Mouse (Mus musculus) erythroblast, embryonic 14.5 days (primary cell): ENCODE measurements around the gene Pex7. TPM values are rescaled to one million over a fixed set of nuclear protein-coding genes. Genes with fewer than 3 reads are reported as not detected.

Source experiments
- H3K27me3 ChIP-seq: 2 replicates; pipeline ENCODE4 v1.6.1; 2012; ENCODE audit warnings: inconsistent platforms; ENCODE audit not compliant: control insufficient read depth
- H3K36me3 ChIP-seq: 2 replicates; pipeline ENCODE4 v1.6.1; 2012; ENCODE audit warnings: mild to moderate bottlenecking, inconsistent platforms; ENCODE audit not compliant: control insufficient read depth
- H3K4me1 ChIP-seq: 2 replicates; pipeline ENCODE4 v1.6.1; 2012; ENCODE audit warnings: inconsistent platforms; ENCODE audit not compliant: control insufficient read depth
- H3K4me3 ChIP-seq: replicated peaks from 2 replicates; pipeline ENCODE3; 2012; ENCODE audit warnings: moderate library complexity, mild to moderate bottlenecking, inconsistent platforms
- H3K9me3 ChIP-seq: 2 replicates; pipeline ENCODE4 v1.6.1; 2012; ENCODE audit warnings: low read length, inconsistent platforms, mixed read lengths; ENCODE audit not compliant: control insufficient read depth
- GATA1 ChIP-seq: IDR thresholded peaks from 2 replicates; pipeline ENCODE4 v1.6.1; 2012; ENCODE audit warnings: low read length, inconsistent platforms, mixed read lengths
- TAL1 ChIP-seq: IDR thresholded peaks from 3 replicates; pipeline ENCODE4 v1.6.1; 2012; ENCODE audit warnings: low read length, inconsistent platforms, mixed read lengths
- polyA plus RNA-seq: library from polyadenylated mRNA; stranded (reverse); fragments of >175 nt; gene quantifications from 2 replicates; pipeline ENCODE4 v1.2.3, GENCODE M21; 2012

Pex7 gene
- polyA plus RNA-seq, 1 experiment = 0.18 TPM

- H3K27me3 ChIP-seq = no peaks in the 10 kb centered on the region
- no peaks in the 10 kb centered on the region for H3K36me3 ChIP-seq
- H3K9me3 ChIP-seq = no peaks in the 10 kb centered on the region
- TF ChIP-seq TAL1 (no peak), GATA1 (no peak)
- H3K4me1 ChIP-seq = no peaks in the 10 kb centered on the region
- no peak overlapping the region for H3K4me3 ChIP-seq
These were observed 16.8 kb upstream of the Pex7 start for GRCm38 (mm10) chr10:19924256-19924655.

DNA sequence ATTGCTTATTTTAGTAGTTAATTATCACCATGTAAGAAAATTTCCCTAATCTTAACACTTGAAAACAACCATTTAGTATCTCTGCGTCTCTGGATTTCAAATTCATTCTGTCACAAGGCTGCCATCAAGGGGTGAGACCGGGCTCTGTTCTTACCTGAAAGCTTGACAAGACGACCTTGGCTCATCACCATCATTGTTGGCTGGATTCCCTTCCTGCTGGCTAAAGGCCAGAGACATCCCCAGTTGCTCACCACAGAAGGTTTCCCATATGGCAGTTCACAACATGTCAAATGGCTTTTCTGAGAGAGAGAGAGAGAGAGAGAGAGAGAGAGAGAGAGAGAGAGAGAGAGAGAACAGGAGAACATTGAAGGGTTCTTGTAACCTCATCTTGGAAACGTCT, 14.9 kb upstream of the Pex7 start:
- TF ChIP-seq GATA1 = no peak
- TF ChIP-seq TAL1 = no peak
- H3K27me3 ChIP-seq = no peaks in the 10 kb centered on the region
- no peak overlapping the region for H3K4me3 ChIP-seq
- H3K9me3 ChIP-seq = no peaks in the 10 kb centered on the region
- no peaks in the 10 kb centered on the region for H3K4me1 ChIP-seq
- no peaks in the 10 kb centered on the region for H3K36me3 ChIP-seq

- H3K36me3 ChIP-seq = no peaks in the 10 kb centered on the region
- no peak overlapping the region for H3K4me3 ChIP-seq
- TF ChIP-seq TAL1 = no peak
- 0 out of 2 replicates have a peak, but pooled peaks have one; percentile 7 for TF ChIP-seq GATA1
- no peaks in the 10 kb centered on the region for H3K27me3 ChIP-seq
- no peaks in the 10 kb centered on the region for H3K4me1 ChIP-seq
- H3K9me3 ChIP-seq = no peaks in the 10 kb centered on the region
These were observed 7.8 kb upstream of the Pex7 start for GRCm38 (mm10) chr10:19915301-19915700.

DNA sequence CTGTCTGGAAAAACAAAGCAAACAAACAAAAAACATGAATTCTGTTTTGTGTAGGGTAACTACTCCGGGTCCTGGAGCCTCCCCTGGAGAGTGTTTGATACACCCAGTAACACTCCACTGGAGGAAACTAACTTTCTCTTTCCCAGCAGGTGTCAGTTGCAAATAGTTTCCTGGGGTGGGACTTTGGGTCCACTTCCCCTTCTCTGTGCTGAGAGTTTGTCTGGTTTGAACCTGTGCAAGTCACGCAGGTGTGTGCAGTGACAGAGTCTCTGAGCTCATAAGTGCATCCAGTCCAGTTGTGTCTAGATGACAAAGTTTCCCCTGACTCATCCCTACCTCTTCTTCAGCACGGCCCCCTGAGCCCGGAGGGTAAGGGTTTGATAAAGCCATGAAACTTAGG, 6.3 kb upstream of the Pex7 start:
- Histone ChIP-seq H3K9me3 (no peaks in the 10 kb centered on the region), H3K27me3 (no peaks in the 10 kb centered on the region), H3K4me3 (no peak overlapping the region), H3K4me1 (no peaks in the 10 kb centered on the region), H3K36me3 (no peaks in the 10 kb centered on the region)
- TF ChIP-seq GATA1 = no peak
- TF ChIP-seq TAL1 = no peak

DNA sequence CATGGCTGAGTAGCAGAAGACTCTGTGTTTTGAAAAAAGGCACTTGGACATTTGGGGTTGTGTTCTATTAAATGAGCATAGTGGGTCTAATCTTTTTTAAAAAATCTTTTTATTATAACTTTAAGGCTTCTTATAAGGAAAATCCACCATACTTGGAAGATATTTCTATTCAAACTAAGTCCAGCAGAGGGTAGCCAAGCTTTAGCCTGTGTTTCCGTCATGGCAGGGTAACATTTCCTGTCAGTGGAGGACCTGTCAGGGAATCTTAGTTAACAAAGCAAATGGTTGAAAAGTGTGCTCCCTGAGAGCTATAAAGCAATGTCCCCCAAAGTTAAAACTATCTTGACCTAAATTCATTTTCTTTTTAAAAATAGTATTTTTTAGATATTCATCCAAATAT, 4.1 kb upstream of the Pex7 start:
- H3K27me3 ChIP-seq = no peaks in the 10 kb centered on the region
- H3K4me1 ChIP-seq = peaks cover 5% of the 10 kb centered on the region
- H3K4me3 ChIP-seq = no peak overlapping the region
- no peaks in the 10 kb centered on the region for H3K36me3 ChIP-seq
- TF ChIP-seq TAL1 (no peak), GATA1 (no peak)
- H3K9me3 ChIP-seq = no peaks in the 10 kb centered on the region

DNA sequence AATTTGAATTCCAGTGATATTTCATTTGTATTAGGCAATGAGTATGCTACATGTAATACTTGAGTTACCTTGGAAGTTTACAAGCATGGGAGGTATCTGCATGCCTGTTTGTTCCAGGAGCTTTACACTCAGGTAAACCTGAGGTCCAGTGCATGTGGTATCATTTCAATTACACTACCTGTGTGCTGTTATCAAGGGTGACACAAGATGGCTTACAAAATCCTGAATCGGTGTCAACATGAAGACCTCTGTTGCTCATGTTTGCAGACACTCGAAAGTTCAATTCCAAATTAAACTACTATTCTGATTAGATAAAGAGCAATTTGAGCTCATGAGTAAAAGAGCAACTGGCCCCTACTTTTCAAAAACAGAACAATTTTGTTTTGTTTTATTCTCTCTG, 3.0 kb upstream of the Pex7 start:
- H3K36me3 ChIP-seq = no peaks in the 10 kb centered on the region
- no peak for TF ChIP-seq GATA1
- TF ChIP-seq TAL1 = no peak
- no peaks in the 10 kb centered on the region for H3K27me3 ChIP-seq
- peaks cover 7% of the 10 kb centered on the region for H3K4me1 ChIP-seq
- H3K9me3 ChIP-seq = no peaks in the 10 kb centered on the region
- H3K4me3 ChIP-seq = no peak overlapping the region

GRCm38 (mm10) chr10:19908076-19908475, 587 bp upstream of the Pex7 start:
- no peak for TF ChIP-seq TAL1
- no peak for TF ChIP-seq GATA1
- H3K4me3 ChIP-seq = peak overlapping the region; percentile 84
- H3K27me3 ChIP-seq = no peaks in the 10 kb centered on the region
- H3K9me3 ChIP-seq = no peaks in the 10 kb centered on the region
- peaks cover 7% of the 10 kb centered on the region for H3K4me1 ChIP-seq
- H3K36me3 ChIP-seq = peaks cover 5% of the 10 kb centered on the region

GRCm38 (mm10) chr10:19904077-19904820, 3.2 kb downstream of the Pex7 start:
- Histone ChIP-seq H3K4me1 (peaks cover 7% of the 10 kb centered on the region), H3K9me3 (no peaks in the 10 kb centered on the region), H3K36me3 (peaks cover 12% of the 10 kb centered on the region), H3K4me3 (no peak overlapping the region), H3K27me3 (no peaks in the 10 kb centered on the region)
- TF ChIP-seq GATA1 (no peak), TAL1 (no peak)

GRCm38 (mm10) chr10:19901992-19902391, 5.5 kb downstream of the Pex7 start:
- Histone ChIP-seq H3K9me3 (no peaks in the 10 kb centered on the region), H3K4me3 (no peak overlapping the region), H3K27me3 (no peaks in the 10 kb centered on the region), H3K36me3 (peaks cover 16% of the 10 kb centered on the region), H3K4me1 (peaks cover 2% of the 10 kb centered on the region)
- TF ChIP-seq GATA1 = no peak
- TF ChIP-seq TAL1 = no peak

GRCm38 (mm10) chr10:19900191-19900590, 7.3 kb downstream of the Pex7 start:
- H3K9me3 ChIP-seq = no peaks in the 10 kb centered on the region
- no peak overlapping the region for H3K4me3 ChIP-seq
- no peak for TF ChIP-seq GATA1
- TF ChIP-seq TAL1 = no peak
- H3K27me3 ChIP-seq = no peaks in the 10 kb centered on the region
- peaks cover 16% of the 10 kb centered on the region for H3K36me3 ChIP-seq
- no peaks in the 10 kb centered on the region for H3K4me1 ChIP-seq
